Mouse (Mus musculus): ENCODE measurements around the gene Ggta1.

Gene Ggta1

GRCm38 (mm10) chr2:35434576-35435123, 28.4 kb downstream of the Ggta1 start:
- DNase-seq, result no peak

- no peak for DNase-seq
Measured at GRCm38 (mm10) chr2:35433428-35433827, 29.6 kb downstream of the Ggta1 start.

GRCm38 (mm10) chr2:35432472-35432871, 30.6 kb downstream of the Ggta1 start:
- DNase-seq, result no peak

GRCm38 (mm10) chr2:35432011-35432410, 31.0 kb downstream of the Ggta1 start:
- no peak for DNase-seq

GRCm38 (mm10) chr2:35430806-35431205, 32.2 kb downstream of the Ggta1 start:
- no peak for DNase-seq

GRCm38 (mm10) chr2:35428615-35429300, 34.3 kb downstream of the Ggta1 start:
- DNase-seq, result no peak

GRCm38 (mm10) chr2:35427559-35427958, 35.5 kb downstream of the Ggta1 start:
- DNase-seq, result no peak

GRCm38 (mm10) chr2:35423711-35424339, 39.2 kb downstream of the Ggta1 start:
- DNase-seq, result no peak

GRCm38 (mm10) chr2:35422384-35422783, 40.6 kb downstream of the Ggta1 start:
- no peak for DNase-seq

- no peak for DNase-seq
Measured at GRCm38 (mm10) chr2:35420681-35421080, 42.4 kb downstream of the Ggta1 start.

GRCm38 (mm10) chr2:35419671-35420070, 43.4 kb downstream of the Ggta1 start:
- no peak for DNase-seq

- no peak for DNase-seq
Measured at GRCm38 (mm10) chr2:35419243-35419642, 43.8 kb downstream of the Ggta1 start.

- DNase-seq, result no peak
Measured at GRCm38 (mm10) chr2:35417231-35417630, 45.8 kb downstream of the Ggta1 start.

GRCm38 (mm10) chr2:35416473-35416872, 46.6 kb downstream of the Ggta1 start:
- no peak for DNase-seq

GRCm38 (mm10) chr2:35412810-35413209, 50.2 kb downstream of the Ggta1 start:
- DNase-seq, result no peak

- no peak for DNase-seq
Measured at GRCm38 (mm10) chr2:35412246-35412645, 50.8 kb downstream of the Ggta1 start.

- no peak for DNase-seq
Measured at GRCm38 (mm10) chr2:35411640-35412190, 51.3 kb downstream of the Ggta1 start.

- DNase-seq, result no peak
Measured at GRCm38 (mm10) chr2:35409466-35409865, 53.6 kb downstream of the Ggta1 start.

- DNase-seq, result no peak
Measured at GRCm38 (mm10) chr2:35408409-35409110, 54.5 kb downstream of the Ggta1 start.

- no peak for DNase-seq
Measured at GRCm38 (mm10) chr2:35407878-35408277, 55.2 kb downstream of the Ggta1 start.

- no peak for DNase-seq
Measured at GRCm38 (mm10) chr2:35407266-35407665, 55.8 kb downstream of the Ggta1 start.

- no peak for DNase-seq
Measured at GRCm38 (mm10) chr2:35406611-35407010, 56.4 kb downstream of the Ggta1 start.

GRCm38 (mm10) chr2:35402391-35402790, 60.6 kb downstream of the Ggta1 start:
- no peak for DNase-seq
